Mouse (Mus musculus): ENCODE results near the gene Mgat4a. TPM values are rescaled to one million over a fixed set of nuclear protein-coding genes. Genes with fewer than 3 reads are reported as not detected.

Gene Mgat4a
- polyA plus RNA-seq, 1 experiment from 2014 or later, result 9.3 TPM

GRCm38 (mm10) chr1:37467806-37468205 lies 73.0 kb downstream of the Mgat4a start:
- Histone ChIP-seq H3K4me3 (replicated peaks; ENCODE audit: low read length) (no peak overlapping the region), H3K27ac (ENCODE audit: low read length) (no peak overlapping the region), H3K27me3 (replicated peaks; ENCODE audit: control insufficient read depth, insufficient read depth, low read length) (no peaks in the 10 kb centered on the region), H3K4me2 (ENCODE audit: low read length) (no peak overlapping the region), H3K9ac (replicated peaks; ENCODE audit: low read depth, low read length) (no peak overlapping the region), H3K36me3 (ENCODE audit: control insufficient read depth, insufficient read depth) (no peaks in the 10 kb centered on the region), H3K9me3 (ENCODE audit: control insufficient read depth, low read length) (no peaks in the 10 kb centered on the region), H3K4me1 (replicated peaks; ENCODE audit: control insufficient read depth, insufficient read depth, low read length) (no peaks in the 10 kb centered on the region)
- WGBS, result 86% methylated on average over 4 of the region's 4 CpGs
- no peak for ATAC-seq

- no peak overlapping the region for H3K4me3 ChIP-seq (replicated peaks; ENCODE audit: low read length)
- WGBS, result 90% methylated on average over 3 of the region's 3 CpGs
- no peaks in the 10 kb centered on the region for H3K36me3 ChIP-seq (ENCODE audit: control insufficient read depth, insufficient read depth)
- H3K27ac ChIP-seq (ENCODE audit: low read length), result no peak overlapping the region
- no peak overlapping the region for H3K4me2 ChIP-seq (ENCODE audit: low read length)
- no peak overlapping the region for H3K9ac ChIP-seq (replicated peaks; ENCODE audit: low read depth, low read length)
- no peaks in the 10 kb centered on the region for H3K9me3 ChIP-seq (ENCODE audit: control insufficient read depth, low read length)
- ATAC-seq, result no peak
- H3K27me3 ChIP-seq (replicated peaks; ENCODE audit: control insufficient read depth, insufficient read depth, low read length), result no peaks in the 10 kb centered on the region
- no peaks in the 10 kb centered on the region for H3K4me1 ChIP-seq (replicated peaks; ENCODE audit: control insufficient read depth, insufficient read depth, low read length)
These were observed 74.4 kb downstream of the Mgat4a start for GRCm38 (mm10) chr1:37466322-37466995.

GRCm38 (mm10) chr1:37464878-37465452 lies 75.9 kb downstream of the Mgat4a start:
- Histone ChIP-seq H3K4me2 (ENCODE audit: low read length) (no peak overlapping the region), H3K9ac (replicated peaks; ENCODE audit: low read depth, low read length) (no peak overlapping the region), H3K9me3 (ENCODE audit: control insufficient read depth, low read length) (no peaks in the 10 kb centered on the region), H3K27ac (ENCODE audit: low read length) (no peak overlapping the region), H3K4me1 (replicated peaks; ENCODE audit: control insufficient read depth, insufficient read depth, low read length) (no peaks in the 10 kb centered on the region), H3K27me3 (replicated peaks; ENCODE audit: control insufficient read depth, insufficient read depth, low read length) (no peaks in the 10 kb centered on the region), H3K4me3 (replicated peaks; ENCODE audit: low read length) (no peak overlapping the region), H3K36me3 (ENCODE audit: control insufficient read depth, insufficient read depth) (no peaks in the 10 kb centered on the region)
- WGBS, result 89% methylated on average over 10 of the region's 10 CpGs
- ATAC-seq, result no peak

- Histone ChIP-seq H3K27ac (ENCODE audit: low read length) (no peak overlapping the region), H3K9ac (replicated peaks; ENCODE audit: low read depth, low read length) (no peak overlapping the region), H3K27me3 (replicated peaks; ENCODE audit: control insufficient read depth, insufficient read depth, low read length) (no peaks in the 10 kb centered on the region), H3K4me2 (ENCODE audit: low read length) (no peak overlapping the region), H3K4me3 (replicated peaks; ENCODE audit: low read length) (no peak overlapping the region), H3K9me3 (ENCODE audit: control insufficient read depth, low read length) (no peaks in the 10 kb centered on the region), H3K36me3 (ENCODE audit: control insufficient read depth, insufficient read depth) (no peaks in the 10 kb centered on the region), H3K4me1 (replicated peaks; ENCODE audit: control insufficient read depth, insufficient read depth, low read length) (no peaks in the 10 kb centered on the region)
- no peak for ATAC-seq
- 93% methylated on average over 7 of the region's 7 CpGs for WGBS
These were observed 83.3 kb downstream of the Mgat4a start for GRCm38 (mm10) chr1:37457546-37457945.

- Histone ChIP-seq H3K4me2 (ENCODE audit: low read length) (no peak overlapping the region), H3K27ac (ENCODE audit: low read length) (no peak overlapping the region), H3K9me3 (ENCODE audit: control insufficient read depth, low read length) (no peaks in the 10 kb centered on the region), H3K9ac (replicated peaks; ENCODE audit: low read depth, low read length) (no peak overlapping the region), H3K4me1 (replicated peaks; ENCODE audit: control insufficient read depth, insufficient read depth, low read length) (no peaks in the 10 kb centered on the region), H3K36me3 (ENCODE audit: control insufficient read depth, insufficient read depth) (no peaks in the 10 kb centered on the region; the same call in 1 of the 2 replicates), H3K27me3 (replicated peaks; ENCODE audit: control insufficient read depth, insufficient read depth, low read length) (no peaks in the 10 kb centered on the region), H3K4me3 (replicated peaks; ENCODE audit: low read length) (no peak overlapping the region)
- no peak for ATAC-seq
- WGBS, result 87% methylated on average over 8 of the region's 8 CpGs
These were observed 89.5 kb downstream of the Mgat4a start for GRCm38 (mm10) chr1:37451270-37451669.

- Histone ChIP-seq H3K4me2 (ENCODE audit: low read length) (no peak overlapping the region), H3K36me3 (ENCODE audit: control insufficient read depth, insufficient read depth) (no peaks in the 10 kb centered on the region; the same call in 1 of the 2 replicates), H3K27me3 (replicated peaks; ENCODE audit: control insufficient read depth, insufficient read depth, low read length) (no peaks in the 10 kb centered on the region), H3K4me1 (replicated peaks; ENCODE audit: control insufficient read depth, insufficient read depth, low read length) (no peaks in the 10 kb centered on the region), H3K9ac (replicated peaks; ENCODE audit: low read depth, low read length) (no peak overlapping the region), H3K9me3 (ENCODE audit: control insufficient read depth, low read length) (no peaks in the 10 kb centered on the region), H3K27ac (ENCODE audit: low read length) (no peak overlapping the region), H3K4me3 (replicated peaks; ENCODE audit: low read length) (no peak overlapping the region)
- WGBS, result 80% methylated on average over 10 of the region's 10 CpGs
- ATAC-seq, result no peak
These were observed 92.3 kb downstream of the Mgat4a start for GRCm38 (mm10) chr1:37448361-37449095.

- no peak for ATAC-seq
- H3K27ac ChIP-seq (ENCODE audit: low read length), result no peak overlapping the region
- peaks cover 4% of the 10 kb centered on the region; the same call in 1 of the 2 replicates for H3K36me3 ChIP-seq (ENCODE audit: control insufficient read depth, insufficient read depth)
- H3K27me3 ChIP-seq (replicated peaks; ENCODE audit: control insufficient read depth, insufficient read depth, low read length), result no peaks in the 10 kb centered on the region
- no peak overlapping the region for H3K4me2 ChIP-seq (ENCODE audit: low read length)
- no peak overlapping the region for H3K4me3 ChIP-seq (replicated peaks; ENCODE audit: low read length)
- no peaks in the 10 kb centered on the region for H3K4me1 ChIP-seq (replicated peaks; ENCODE audit: control insufficient read depth, insufficient read depth, low read length)
- H3K9ac ChIP-seq (replicated peaks; ENCODE audit: low read depth, low read length), result no peak overlapping the region
- no peaks in the 10 kb centered on the region for H3K9me3 ChIP-seq (ENCODE audit: control insufficient read depth, low read length)
- 94% methylated on average over 16 of the region's 16 CpGs for WGBS
These were observed 97.7 kb downstream of the Mgat4a start for GRCm38 (mm10) chr1:37442848-37443835.

- no peaks in the 10 kb centered on the region for H3K27me3 ChIP-seq (replicated peaks; ENCODE audit: control insufficient read depth, insufficient read depth, low read length)
- no peak overlapping the region for H3K9ac ChIP-seq (replicated peaks; ENCODE audit: low read depth, low read length)
- H3K4me2 ChIP-seq (ENCODE audit: low read length), result no peak overlapping the region
- peaks cover 26% of the 10 kb centered on the region for H3K36me3 ChIP-seq (ENCODE audit: control insufficient read depth, insufficient read depth)
- ATAC-seq, result no peak
- H3K4me3 ChIP-seq (replicated peaks; ENCODE audit: low read length), result no peak overlapping the region
- H3K4me1 ChIP-seq (replicated peaks; ENCODE audit: control insufficient read depth, insufficient read depth, low read length), result peaks cover 9% of the 10 kb centered on the region
- H3K27ac ChIP-seq (ENCODE audit: low read length), result no peak overlapping the region
- no peaks in the 10 kb centered on the region for H3K9me3 ChIP-seq (ENCODE audit: control insufficient read depth, low read length)
- WGBS, result 89% methylated on average over 3 of the region's 3 CpGs
These were observed 104.4 kb downstream of the Mgat4a start for GRCm38 (mm10) chr1:37436419-37436818.
